Mouse (Mus musculus) limb, embryonic 14.5 days (tissue): Measurements from ENCODE around the gene Grhl1. TPM values are rescaled to one million over a fixed set of nuclear protein-coding genes. Genes with fewer than 3 reads are reported as not detected.

Experiments
- ATAC-seq: fragments of 200-750 bp; cut with Nextera tagmentation; 2 replicates; pipeline ENCODE4 v1.8.0; 2017; ENCODE audit warnings: low read depth, moderate number of reproducible peaks, moderate TSS enrichment; ENCODE audit not compliant: low FRiP score
- DNase-seq: peaks from one replicate; pipeline ENCODE4 v3.0.0-alpha.2; 2015; ENCODE audit warnings: low spot score
- H3K27ac ChIP-seq: fragments of 300-500 bp; sonication (generic); replicated peaks from 2 replicates; pipeline ENCODE4 v1.5.1; 2014; ENCODE audit warnings: low read depth, mild to moderate bottlenecking, low read length, moderate library complexity, mixed read lengths
- H3K27me3 ChIP-seq: fragments of 300-500 bp; sonication (generic); 2 replicates; pipeline ENCODE4 v1.6.1; 2014; ENCODE audit warnings: low read length, mixed read lengths; ENCODE audit not compliant: control insufficient read depth, insufficient read depth
- H3K36me3 ChIP-seq: fragments of 300-500 bp; sonication (generic); 2 replicates; pipeline ENCODE4 v1.6.1; 2014; ENCODE audit warnings: mild to moderate bottlenecking, low read length, moderate library complexity, mixed read lengths; ENCODE audit not compliant: control insufficient read depth, insufficient read depth
- H3K4me1 ChIP-seq: fragments of 300-500 bp; sonication (generic); 2 replicates; pipeline ENCODE4 v1.6.1; 2014; ENCODE audit warnings: antibody characterized with exemption, low read length, mixed read lengths; ENCODE audit not compliant: control insufficient read depth, insufficient read depth
- H3K4me2 ChIP-seq: fragments of 300-500 bp; sonication (generic); replicated peaks from 2 replicates; pipeline ENCODE4 v1.6.1; 2014; ENCODE audit warnings: low read depth, mild to moderate bottlenecking, low read length, moderate library complexity; ENCODE audit not compliant: severe bottlenecking
- H3K4me3 ChIP-seq: fragments of 300-500 bp; sonication (generic); replicated peaks from 2 replicates; pipeline ENCODE4 v1.5.1; 2014; ENCODE audit warnings: low read length
- H3K9ac ChIP-seq: fragments of 300-500 bp; sonication (generic); 2 replicates; pipeline ENCODE4 v1.6.1; 2014; ENCODE audit warnings: mild to moderate bottlenecking, low read depth, low read length, moderate library complexity; ENCODE audit not compliant: severe bottlenecking
- H3K9me3 ChIP-seq: fragments of 300-500 bp; sonication (generic); 2 replicates; pipeline ENCODE4 v1.6.1; 2016; ENCODE audit warnings: low read length; ENCODE audit not compliant: control insufficient read depth
- POLR2A ChIP-seq: fragments of 200-500 bp; IDR thresholded peaks from 2 replicates; pipeline ENCODE4 v1.8.0; 2012; ENCODE audit warnings: inconsistent platforms, mild to moderate bottlenecking, moderate library complexity, borderline replicate concordance; ENCODE audit not compliant: insufficient read depth, insufficient read length; ENCODE audit errors: extremely low read depth
- WGBS: fragments of 180-500 bp; shearing (Covaris S2); extraction: QIAGEN DNeasy Blood & Tissue Kit; methylation state at CpG from one replicate; pipeline ENCODE4 v1.1.7; 2014; 5-methylcytosine and 5-hydroxymethylcytosine counted together
- polyA plus RNA-seq, 2 experiments: library from polyadenylated mRNA; depleted of rRNA in 1 of 2; stranded (reverse) in 1 of 2; unstranded in 1 of 2; fragments of >200 nt; fragmentation: Nextera tagmentation in 1 of 2; extraction: Ambion mirVana in 1 of 2; gene quantifications; 2 replicates each; pipeline versions ENCODE4 v1.2.1 to v1.2.3; 2012 to 2014

Grhl1 gene
- polyA plus RNA-seq, 2 experiments, result 10.6 to 22.7 TPM

GRCm38 (mm10) chr12:24615140-24615539 is 43.1 kb downstream of the Grhl1 start:
- TF ChIP-seq POLR2A, result no peak
- DNase-seq (no peak), ATAC-seq (no peak)
- no peaks in the 10 kb centered on the region for H3K9me3 ChIP-seq
- no peaks in the 10 kb centered on the region for H3K4me1 ChIP-seq
- 62% methylated on average over 3 of the region's 3 CpGs for WGBS
- H3K4me3 ChIP-seq, result no peak overlapping the region
- no peaks in the 10 kb centered on the region for H3K36me3 ChIP-seq
- H3K27ac ChIP-seq, result no peak overlapping the region
- no peak overlapping the region for H3K9ac ChIP-seq
- no peak overlapping the region for H3K4me2 ChIP-seq
- H3K27me3 ChIP-seq, result no peaks in the 10 kb centered on the region

- no peak overlapping the region for H3K4me2 ChIP-seq
- WGBS, result 84% methylated on average over 4 of the region's 4 CpGs
- TF ChIP-seq POLR2A, result no peak
Observed at GRCm38 (mm10) chr12:24619436-24619835, 47.4 kb downstream of the Grhl1 start.

GRCm38 (mm10) chr12:24623486-24624251 is 51.6 kb downstream of the Grhl1 start:
- Histone ChIP-seq H3K4me2 (no peak overlapping the region), H3K27me3 (no peaks in the 10 kb centered on the region), H3K9me3 (no peaks in the 10 kb centered on the region), H3K9ac (no peak overlapping the region), H3K4me1 (no peaks in the 10 kb centered on the region), H3K27ac (no peak overlapping the region), H3K36me3 (no peaks in the 10 kb centered on the region), H3K4me3 (no peak overlapping the region)
- WGBS, result 80% methylated on average over 11 of the region's 12 CpGs
- DNase-seq, result no peak
- ATAC-seq, result no peak
- no peak for TF ChIP-seq POLR2A

More at GRCm38 (mm10) chr12:24619436-24619835, 47.4 kb downstream of the Grhl1 start:
- no peak overlapping the region for H3K27ac ChIP-seq
- DNase-seq (no peak), ATAC-seq (no peak)
- no peaks in the 10 kb centered on the region for H3K36me3 ChIP-seq
- H3K9ac ChIP-seq, result no peak overlapping the region
- no peaks in the 10 kb centered on the region for H3K27me3 ChIP-seq
- no peak overlapping the region for H3K4me3 ChIP-seq
- no peaks in the 10 kb centered on the region for H3K9me3 ChIP-seq
- H3K4me1 ChIP-seq, result no peaks in the 10 kb centered on the region

GRCm38 (mm10) chr12:24626401-24626800 is 54.3 kb downstream of the Grhl1 start:
- no peaks in the 10 kb centered on the region for H3K36me3 ChIP-seq
- H3K9me3 ChIP-seq, result no peaks in the 10 kb centered on the region
- no peaks in the 10 kb centered on the region for H3K4me1 ChIP-seq
- H3K4me3 ChIP-seq, result no peak overlapping the region
- no peak for TF ChIP-seq POLR2A
- 93% methylated on average over 5 of the region's 5 CpGs for WGBS
- no peak for ATAC-seq
- H3K27ac ChIP-seq, result no peak overlapping the region
- H3K4me2 ChIP-seq, result no peak overlapping the region
- no peak overlapping the region for H3K9ac ChIP-seq
- DNase-seq, result no peak
- no peaks in the 10 kb centered on the region for H3K27me3 ChIP-seq

- Histone ChIP-seq H3K9ac (no peak overlapping the region), H3K4me3 (no peak overlapping the region), H3K4me1 (no peaks in the 10 kb centered on the region), H3K36me3 (no peaks in the 10 kb centered on the region), H3K27ac (no peak overlapping the region), H3K27me3 (no peaks in the 10 kb centered on the region), H3K4me2 (no peak overlapping the region), H3K9me3 (no peaks in the 10 kb centered on the region)
- WGBS, result 45% methylated on average over 3 of the region's 3 CpGs
- no peak for DNase-seq
- ATAC-seq, result no peak
- no peak for TF ChIP-seq POLR2A
Observed at GRCm38 (mm10) chr12:24627215-24627614, 55.1 kb downstream of the Grhl1 start.

- H3K9ac ChIP-seq, result no peak overlapping the region
- H3K9me3 ChIP-seq, result no peaks in the 10 kb centered on the region
- H3K4me2 ChIP-seq, result no peak overlapping the region
- no peak for DNase-seq
- H3K4me3 ChIP-seq, result no peak overlapping the region
- no peaks in the 10 kb centered on the region for H3K27me3 ChIP-seq
- no peak for ATAC-seq
- no peak overlapping the region for H3K27ac ChIP-seq
- no peaks in the 10 kb centered on the region for H3K36me3 ChIP-seq
- 80% methylated on average over 1 of the region's 1 CpGs for WGBS
- TF ChIP-seq POLR2A, result no peak
- H3K4me1 ChIP-seq, result no peaks in the 10 kb centered on the region
Observed at GRCm38 (mm10) chr12:24630220-24630619, 58.1 kb downstream of the Grhl1 start.
